Mouse (Mus musculus) mouse embryonic stem cell (cell line): Measurements from ENCODE around the gene Defb13.
"Not testable (repeated sequence)": the region's sequence is repeated elsewhere in the genome, so short reads cannot be mapped to it uniquely, and the experiment has no call there.

Experiments
- in situ Hi-C, 2 experiments: fragments of 300-500 bp; cut with MboI; formaldehyde crosslinking; loops; 1 replicate in 1 of 2; 3 replicates in 1 of 2; pipeline ENCODE4 v1.14.3; 2019 to 2020; ENCODE audit warnings: low sequenced_read_pairs in 2 of 2, low pct_unique_long_range_greater_than_20kb in 1 of 2, mixed read lengths in 1 of 2; ENCODE audit not compliant: unreplicated experiment in 1 of 2

The Defb13 gene

DNA sequence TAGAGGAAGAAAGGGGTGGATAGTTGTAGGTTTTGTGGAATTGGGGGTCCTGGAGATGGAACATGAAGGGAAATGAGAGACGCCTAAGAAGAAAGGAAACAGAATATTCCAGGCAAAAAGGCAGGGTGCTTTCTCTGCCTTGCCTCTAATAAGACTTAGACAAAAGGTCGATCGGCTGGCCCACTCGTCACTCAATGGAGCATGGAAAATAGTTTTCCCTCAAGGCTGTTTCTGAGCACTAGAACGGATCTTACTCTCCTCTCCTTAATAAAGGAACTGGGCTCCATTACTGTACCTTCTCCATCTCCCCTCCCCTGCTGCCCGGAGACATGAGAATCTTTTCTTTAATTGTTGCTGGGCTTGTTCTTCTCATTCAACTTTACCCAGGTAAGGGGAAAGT lies at the start of gene Defb13:
Defb13 (plus strand) TSS at position 301 of the 400 bp plus-strand sequence.
- in situ Hi-C loops: no loop called here

DNA sequence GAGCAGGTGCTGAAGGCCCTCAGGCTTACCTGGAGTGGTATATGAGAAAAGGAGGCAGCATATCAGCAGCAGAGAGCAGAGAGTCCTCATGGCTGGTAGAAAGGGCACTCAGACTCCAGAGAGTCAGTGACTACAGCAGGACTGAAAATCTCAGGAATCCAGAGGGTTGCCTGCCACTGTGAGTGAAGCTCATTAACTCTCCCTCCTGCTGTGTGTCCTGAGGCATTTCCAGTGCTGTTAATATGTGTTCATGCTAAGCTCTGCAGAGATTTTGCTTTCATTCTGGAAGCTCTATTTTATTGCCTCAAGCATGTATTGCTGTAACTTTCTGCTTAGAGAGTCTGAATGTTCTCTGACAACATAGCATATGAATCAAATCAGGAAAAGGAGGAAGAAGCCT lies 40.3 kb upstream of the Defb13 start, which contains the start of gene Defb11:
Defb11 (minus strand) TSS at position 123 of the 400 bp plus-strand sequence.
- in situ Hi-C loops: not testable (repeated sequence)

DNA sequence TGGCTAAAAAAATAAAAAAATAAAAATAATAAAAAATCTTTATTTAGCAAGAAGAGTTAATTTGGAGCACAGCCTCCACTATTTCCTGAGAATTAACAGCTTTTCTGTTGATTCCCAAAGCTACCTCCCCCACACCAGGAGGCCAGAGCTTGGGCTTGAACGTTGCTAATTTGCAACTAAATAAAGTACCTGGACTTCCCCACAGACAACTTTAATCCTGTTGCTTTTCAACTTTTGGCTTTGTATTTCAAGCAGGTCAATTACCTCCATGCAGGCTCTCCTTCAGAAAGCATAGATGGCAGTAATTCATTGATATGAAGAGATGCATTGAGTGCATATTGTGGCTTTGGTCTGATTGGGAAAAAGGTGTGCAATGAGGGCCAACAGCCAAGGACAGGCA lies 34.6 kb upstream of the Defb13 start:
- in situ Hi-C loops: no loop called here

DNA sequence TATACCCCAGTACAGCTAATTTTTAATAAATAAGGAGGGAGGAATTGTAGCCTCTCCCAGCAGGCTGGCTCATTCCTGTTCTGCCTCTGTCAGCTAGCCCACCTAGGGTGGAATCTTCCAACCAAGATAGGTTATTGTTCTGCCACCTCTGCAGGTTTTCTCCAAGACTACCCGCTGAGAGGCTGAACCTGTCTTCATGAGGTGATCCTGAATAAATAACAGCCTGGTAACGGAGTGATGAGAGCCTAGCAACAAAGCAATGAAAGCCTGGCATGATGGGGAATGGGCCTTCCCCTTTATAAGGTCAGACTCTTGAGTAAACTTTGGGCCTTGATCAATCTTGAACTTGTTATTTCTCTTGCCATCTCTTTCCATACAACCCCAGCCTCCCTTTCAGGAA lies 34.0 kb upstream of the Defb13 start:
- in situ Hi-C loops: no loop called here

DNA sequence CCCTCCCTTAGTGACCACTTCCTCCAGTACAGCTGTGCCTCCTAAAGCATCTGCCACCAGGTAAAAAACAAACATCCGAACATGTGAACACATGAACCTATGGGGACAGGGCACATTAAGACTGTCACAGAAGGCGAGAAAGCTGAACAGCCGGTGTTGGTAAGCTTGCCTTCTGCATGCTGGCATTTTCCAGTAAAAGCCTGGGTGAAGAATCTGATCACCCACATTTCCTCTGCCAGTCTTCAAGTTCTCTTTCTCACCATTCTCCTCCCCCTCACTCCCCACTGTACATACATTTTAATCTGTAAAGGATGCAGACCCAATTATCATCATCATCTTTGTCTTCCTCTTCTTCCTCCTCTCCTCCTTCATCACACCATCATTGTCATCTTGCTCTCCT lies 30.9 kb upstream of the Defb13 start:
- in situ Hi-C loops: no loop called here

DNA sequence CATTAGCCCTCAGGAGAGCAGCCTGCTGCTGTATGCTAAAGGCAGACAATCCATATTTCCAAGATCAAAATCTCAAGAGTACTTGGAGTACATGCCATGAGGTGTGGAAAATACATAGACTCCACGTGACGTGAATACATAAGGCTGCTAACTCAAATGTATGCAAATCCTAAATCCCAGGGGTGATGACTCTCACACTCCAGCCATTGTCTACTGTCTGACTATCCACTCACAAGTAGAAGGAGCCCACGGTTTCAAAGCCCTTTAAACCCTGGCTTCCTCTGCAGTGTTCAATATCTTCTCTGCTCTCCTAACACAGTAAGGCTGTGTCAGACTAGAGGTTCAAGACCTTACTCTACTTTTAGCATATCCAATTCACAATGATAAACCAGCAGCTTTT lies 15.8 kb upstream of the Defb13 start:
- in situ Hi-C loops: not testable (repeated sequence)

DNA sequence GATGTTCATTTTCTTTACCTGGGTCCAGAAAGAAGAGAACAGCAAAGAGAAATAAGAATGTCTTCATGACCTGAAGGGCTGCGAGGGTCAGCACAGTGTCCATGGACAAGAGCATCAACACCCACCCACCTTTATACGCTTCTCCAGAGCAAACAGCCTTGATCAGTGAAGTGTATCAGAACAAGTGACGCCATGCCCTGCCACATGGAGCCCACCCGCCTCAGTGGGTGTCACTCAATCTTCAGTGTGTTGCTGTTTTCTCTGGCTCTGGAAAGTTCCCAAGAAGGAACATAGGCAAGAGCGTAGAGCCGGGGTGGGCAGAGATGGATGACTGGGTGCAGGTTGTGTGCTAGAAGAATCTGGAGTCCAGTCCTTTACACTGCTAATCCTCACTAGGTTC lies 14.0 kb upstream of the Defb13 start, which contains the start of gene Defb15:
Defb15 (minus strand) TSS at position 101 of the 400 bp plus-strand sequence.
- in situ Hi-C loops: no loop called here

DNA sequence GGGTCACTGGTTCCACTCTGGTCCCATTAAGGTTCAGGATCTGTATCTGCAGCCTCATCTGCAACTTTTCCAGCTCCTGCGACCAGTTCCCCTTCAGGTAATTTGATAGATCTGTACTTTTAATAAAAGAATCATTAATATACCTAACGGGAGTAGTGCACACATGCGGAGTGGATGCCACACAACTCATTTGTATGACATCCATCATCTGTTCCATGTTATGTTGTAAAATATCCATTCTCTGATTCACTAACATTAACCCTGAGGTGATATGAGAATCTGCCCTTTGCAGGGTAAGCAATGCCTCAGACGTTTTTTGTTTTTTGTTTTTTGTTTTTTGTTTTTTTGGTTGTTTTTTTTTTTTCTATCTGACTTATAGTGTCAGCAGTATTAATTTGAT lies 8.5 kb upstream of the Defb13 start, which contains the start of gene Defb35:
Defb35 (plus strand) TSS at position 301 of the 400 bp plus-strand sequence.
- in situ Hi-C loops: not testable (repeated sequence)

DNA sequence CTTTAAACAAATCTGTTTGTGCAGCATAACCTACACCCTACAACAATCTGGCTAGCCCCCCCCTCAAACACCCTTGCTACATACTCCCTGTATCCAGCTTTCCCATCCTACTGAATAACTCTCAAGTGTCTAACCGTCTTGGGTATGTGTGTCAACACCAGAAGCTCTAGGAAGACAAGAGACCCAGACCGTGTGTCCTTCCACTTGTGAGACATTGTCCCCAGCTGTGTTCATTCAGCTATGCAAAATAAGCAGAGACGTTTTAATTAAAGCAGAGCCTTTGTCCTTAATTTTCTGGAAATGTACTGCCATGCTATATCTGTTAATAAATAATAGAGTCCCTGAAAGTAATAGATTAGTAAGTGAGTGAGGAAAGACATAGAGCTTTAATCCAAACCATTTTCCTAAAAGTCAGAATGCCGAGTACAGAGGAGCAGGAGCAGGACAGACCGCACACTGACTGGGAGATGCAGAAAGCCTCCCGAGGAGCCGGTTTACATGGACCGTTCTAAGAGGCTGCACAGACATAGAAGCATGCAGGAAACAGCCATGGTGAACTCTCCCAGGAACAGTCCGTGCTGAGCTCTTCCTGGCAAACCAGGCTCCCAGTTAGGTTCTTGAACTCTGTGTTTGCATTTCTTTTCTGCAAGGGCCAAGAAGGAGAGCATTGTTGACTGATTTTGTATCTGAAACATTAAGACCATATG lies 902 bp downstream of the Defb13 start:
- in situ Hi-C loops: no loop called here

DNA sequence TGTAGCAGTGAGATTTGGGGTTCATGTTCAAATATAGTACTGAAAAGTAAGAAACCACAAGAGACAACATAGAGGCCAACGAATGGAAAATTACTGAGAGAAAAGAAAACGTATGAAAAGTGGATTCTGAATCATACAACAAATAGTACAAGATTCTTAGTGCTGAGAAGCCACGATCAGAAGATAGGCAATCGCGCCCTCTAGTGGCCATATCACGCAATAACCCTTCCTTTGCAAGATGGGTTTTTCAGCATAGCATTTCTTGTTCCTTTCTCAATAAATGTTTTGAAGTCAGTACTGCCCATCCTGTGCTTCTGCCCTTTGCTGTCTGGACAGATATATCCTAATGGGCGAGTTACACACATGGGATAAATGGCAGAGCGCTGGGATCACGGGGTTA lies 8.8 kb downstream of the Defb13 start:
- in situ Hi-C loops: loop anchor here in 1 of 2 experiments (25.0 kb wide), 1 partner anchor 193 kb away; no protein-coding TSS in a partner anchor

DNA sequence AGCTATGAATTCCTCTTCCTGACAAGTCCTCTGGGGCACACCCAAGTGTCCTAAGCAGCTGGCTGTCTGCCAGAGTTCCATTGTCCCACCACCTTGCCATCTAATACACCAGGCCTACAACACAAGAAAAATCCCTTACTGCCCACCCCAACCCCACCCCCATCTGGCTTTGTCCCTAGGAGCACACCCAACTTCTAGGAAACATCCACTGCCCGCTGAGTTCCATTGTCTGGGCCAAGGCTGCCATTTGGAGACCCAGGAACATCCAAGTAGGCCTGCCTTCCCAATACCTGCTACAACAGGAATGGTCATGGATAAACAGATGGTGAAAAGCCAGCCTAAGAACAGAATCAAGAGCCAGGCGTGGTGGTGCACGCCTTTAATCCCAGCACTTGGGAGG lies 9.8 kb downstream of the Defb13 start:
- in situ Hi-C loops: loop anchor here in 1 of 2 experiments (25.0 kb wide), 1 partner anchor 194 kb away; no protein-coding TSS in a partner anchor

DNA sequence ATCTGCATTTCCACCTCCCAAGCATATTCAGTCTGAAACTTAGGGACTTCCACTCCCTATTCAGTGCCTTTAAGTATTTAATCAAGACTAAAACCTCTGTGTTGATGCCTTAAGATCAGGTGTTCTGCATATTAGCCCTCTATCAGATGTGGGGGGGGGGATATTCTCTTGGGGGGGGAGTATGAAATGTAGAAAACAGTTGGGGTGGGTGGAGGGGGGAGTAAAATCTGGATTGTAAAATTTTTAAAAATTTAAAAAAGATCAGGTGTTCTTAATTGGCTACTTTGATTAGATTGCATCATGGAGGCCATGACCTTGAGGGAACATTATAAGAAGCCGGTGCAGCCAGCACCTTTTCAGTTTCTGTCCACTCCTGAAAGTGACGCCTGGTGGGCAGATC lies 11.9 kb downstream of the Defb13 start, which contains the start of gene Fam90a1a:
Fam90a1a (plus strand) TSS at position 301 of the 400 bp plus-strand sequence.
- in situ Hi-C loops: loop anchor here in 1 of 2 experiments (25.0 kb wide), 1 partner anchor 196 kb away; no protein-coding TSS in a partner anchor

DNA sequence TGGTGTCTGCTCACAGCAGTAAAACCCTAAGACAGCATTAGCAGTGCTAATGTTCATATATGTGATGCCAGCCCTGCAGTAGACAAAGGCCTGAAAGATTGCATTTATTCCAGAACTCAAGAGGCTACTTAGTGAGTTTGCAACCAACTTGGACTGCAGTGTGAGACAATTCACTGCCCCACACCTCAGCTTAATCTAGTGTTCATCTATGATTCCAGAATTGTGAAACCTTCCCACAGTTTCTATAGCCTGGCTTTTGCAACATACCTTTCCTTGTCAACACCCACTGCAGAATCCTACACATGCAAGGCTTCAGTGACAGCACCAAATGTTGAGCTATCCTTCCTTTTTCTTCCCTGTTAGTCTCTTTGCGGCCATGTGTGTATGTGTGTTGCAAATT lies 20.1 kb downstream of the Defb13 start:
- in situ Hi-C loops: loop anchor here in 1 of 2 experiments (25.0 kb wide), 1 partner anchor 204 kb away; no protein-coding TSS in a partner anchor

DNA sequence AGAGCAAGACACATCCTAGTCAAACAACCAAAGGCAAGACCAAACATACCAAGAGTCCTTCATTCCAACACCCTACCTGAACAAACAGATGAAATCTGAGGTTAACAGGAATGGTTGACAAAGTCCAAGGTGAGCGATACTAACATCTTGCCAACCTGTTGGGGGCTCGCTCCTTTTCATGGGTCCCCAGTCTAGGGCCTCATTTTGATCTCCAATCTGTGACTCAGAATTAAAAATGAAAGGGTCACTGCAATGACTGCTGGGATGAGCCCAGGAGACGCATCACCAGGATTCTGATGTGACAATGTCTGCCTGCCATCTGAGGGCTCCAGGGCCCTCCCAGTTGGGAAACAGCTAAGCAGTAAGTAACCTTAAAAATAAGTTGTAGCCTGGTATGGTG lies 22.9 kb downstream of the Defb13 start, which contains the start of gene Ccdc70:
Ccdc70 (plus strand) TSS at position 301 of the 400 bp plus-strand sequence.
- in situ Hi-C loops: loop anchor here in 1 of 2 experiments (25.0 kb wide), 1 partner anchor 207 kb away; no protein-coding TSS in a partner anchor

DNA sequence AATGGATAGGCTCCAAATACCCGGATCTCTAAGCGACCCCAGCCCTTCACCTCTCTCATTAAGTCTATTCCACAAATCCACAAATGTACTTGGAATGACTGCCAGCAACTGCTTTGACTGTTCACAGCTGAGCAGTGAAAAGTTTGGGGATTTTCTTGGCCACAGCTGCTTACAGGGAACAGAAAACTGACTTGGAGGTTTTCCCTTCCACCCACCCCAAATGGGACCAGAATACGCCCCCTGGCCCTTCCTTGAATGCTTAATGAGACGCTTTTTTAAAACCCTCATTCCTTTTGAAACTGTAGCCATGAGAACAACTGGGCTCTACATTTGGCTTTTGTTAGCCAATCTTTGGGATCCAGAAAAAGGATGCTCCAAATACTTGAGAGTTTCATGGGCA lies 31.6 kb downstream of the Defb13 start:
- in situ Hi-C loops: no loop called here

DNA sequence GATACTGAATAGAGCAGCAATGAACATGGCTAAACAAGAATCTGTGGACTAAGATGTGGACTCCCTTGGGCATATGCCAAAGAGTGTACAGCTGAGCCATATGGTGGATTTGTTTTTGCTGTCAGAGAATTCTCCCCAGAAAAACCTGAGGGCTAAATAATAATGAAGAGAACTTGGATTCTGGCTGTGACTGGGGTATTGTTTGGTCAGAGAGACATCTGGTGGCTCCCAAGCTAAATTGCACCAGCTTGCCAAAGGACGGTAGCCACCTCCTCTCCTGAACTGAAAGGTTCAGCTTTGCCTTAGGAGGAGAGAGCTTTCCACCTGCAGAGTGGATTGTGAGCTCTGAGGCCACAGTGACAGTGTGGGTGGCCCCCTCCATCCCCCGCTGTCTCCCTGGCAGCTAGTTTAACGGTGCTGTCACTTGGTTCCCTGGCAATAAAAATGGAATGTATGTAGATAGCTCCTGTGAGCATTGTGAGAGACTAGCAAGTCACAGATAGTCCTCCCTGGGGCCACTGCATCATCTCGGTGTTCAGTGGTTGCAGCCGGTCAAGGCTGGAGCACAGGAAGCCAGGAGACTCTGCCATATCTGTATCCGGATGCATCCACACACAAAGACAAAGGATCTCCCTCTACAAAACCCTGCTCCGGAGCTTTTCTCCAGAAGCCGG lies 35.2 kb downstream of the Defb13 start:
- in situ Hi-C loops: no loop called here

DNA sequence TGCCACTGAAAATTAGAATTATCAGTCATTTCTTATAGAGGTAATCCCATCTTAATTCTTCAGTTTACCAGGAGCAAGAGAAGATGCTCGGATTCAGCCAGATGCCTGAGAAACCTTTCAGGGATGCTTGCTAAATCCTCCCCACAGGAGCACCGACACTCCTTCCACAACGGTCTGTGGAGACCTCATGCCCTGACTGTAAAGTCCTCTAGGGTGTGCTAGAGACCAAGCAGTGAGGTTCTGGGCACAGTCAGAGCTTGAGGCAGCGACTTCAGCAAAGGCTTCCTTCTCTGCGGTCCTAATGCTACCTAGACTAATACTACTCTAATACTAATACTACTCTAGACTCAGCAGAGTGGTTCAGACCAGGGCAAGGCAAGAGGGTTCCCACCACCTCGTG lies 45.6 kb downstream of the Defb13 start:
- in situ Hi-C loops: no loop called here

DNA sequence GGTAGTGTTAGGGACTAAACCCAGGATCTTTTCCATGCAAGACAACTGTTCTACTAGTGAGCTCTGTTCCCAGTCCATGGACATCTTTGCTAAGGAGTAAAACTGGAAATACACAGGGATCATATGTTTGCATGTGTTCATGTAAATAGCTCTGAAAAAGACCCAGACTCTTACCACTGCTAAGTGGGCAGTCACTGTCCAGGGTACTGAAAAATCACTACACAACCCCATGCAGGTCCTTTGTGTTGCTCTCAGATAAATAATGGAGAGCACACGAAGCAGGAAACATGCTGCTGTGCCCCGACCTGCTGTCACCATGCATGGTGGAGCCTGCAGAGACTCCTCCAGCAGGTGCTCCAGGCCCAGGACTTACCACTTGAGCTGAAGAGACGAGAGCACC lies 48.6 kb downstream of the Defb13 start:
- in situ Hi-C loops: no loop called here
